Mouse (Mus musculus) cerebellum, postnatal 14 days (tissue): ENCODE data around the gene Mettl15.

Source experiments
- DNase-seq, 2 experiments: peaks; one replicate each; pipeline ENCODE4 v3.0.0; 2021; ENCODE audit warnings: mixed read lengths in 2 of 2

Mettl15 gene

DNA sequence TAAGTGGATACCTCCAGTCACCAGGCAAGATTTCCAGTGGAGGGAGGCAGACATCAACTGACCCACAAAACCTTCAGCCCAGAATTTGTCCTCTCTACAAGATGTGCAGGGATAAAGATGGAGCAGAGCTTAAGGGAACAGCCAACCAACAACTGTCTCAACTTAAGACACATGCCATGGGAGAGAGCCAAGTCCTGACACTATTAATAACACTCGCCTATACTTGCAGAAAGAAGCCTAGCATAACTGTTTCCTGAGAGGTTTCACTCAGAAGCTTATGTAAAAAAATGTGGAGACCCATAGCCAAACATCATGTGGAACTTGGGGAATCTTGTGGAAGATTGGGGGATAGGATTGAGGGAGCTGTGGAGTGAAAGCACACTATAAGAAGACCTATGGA lies 124.4 kb downstream of the Mettl15 start:
- DNase-seq, result no peak

DNA sequence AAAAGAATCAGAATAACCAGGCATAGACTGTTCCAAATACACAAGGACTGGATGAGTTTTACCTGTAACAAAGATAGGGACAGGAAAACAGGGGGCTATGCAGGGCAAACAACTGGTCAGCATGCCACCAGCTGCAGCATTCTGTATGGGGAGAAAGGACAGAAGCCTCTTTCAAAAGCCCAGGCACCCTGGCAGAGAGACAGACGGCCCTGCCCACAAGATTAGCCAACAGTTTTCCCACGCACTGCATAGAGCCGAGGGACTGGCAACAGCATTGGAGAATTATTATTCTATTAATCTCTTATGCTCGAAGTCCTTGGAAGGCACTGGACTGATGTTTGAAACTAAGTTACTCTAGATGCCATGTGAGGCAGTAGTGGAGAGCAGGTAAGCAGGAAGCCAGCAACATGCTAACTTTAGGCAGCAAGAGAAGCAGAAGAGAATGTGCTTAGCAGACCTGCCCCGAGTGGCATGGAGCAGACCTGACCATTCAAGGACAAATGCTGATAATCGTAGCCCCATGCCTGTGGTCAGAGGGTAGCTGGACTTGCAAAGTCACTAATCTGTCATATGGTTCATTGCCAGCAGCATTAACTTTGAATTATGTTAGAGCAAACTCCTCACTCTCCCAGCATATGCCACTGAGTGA lies 127.0 kb downstream of the Mettl15 start:
- DNase-seq, result no peak

DNA sequence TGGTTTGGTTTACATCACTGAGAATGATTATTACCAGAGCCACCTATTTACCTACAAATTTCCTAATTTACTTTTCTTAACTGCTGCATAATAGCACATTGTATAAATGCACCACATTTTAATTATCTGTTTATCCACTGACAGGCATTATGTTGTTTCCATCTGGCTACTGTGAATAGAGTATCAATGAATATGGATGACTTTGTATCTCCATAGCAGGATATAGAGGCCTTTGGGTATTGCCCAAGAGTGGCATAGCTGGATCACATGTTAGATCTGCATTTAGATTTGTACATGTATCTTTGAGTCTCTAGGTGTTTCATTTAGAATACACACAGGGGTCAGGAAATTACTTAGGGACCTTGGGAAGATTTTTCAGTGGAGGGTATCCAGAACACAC lies 133.3 kb downstream of the Mettl15 start:
- DNase-seq, result no peak

DNA sequence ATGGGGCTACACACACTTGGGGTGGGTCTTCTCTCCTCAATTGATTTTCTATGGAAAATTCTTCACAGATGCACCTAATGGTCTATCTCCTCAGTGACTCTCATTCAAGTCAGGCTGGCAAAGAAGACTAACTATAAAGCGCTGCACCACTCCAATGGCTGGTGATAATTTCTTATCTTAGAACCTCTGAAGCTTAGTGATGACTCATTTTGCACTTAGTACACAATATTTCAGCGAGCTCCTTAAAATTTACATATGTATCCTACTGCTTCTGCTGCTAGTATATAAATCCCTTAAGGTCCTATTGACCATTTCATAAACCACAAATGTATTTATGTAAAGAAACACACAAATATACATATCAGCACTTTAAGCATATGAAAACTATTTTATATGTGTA lies 136.1 kb downstream of the Mettl15 start:
- no peak for DNase-seq

DNA sequence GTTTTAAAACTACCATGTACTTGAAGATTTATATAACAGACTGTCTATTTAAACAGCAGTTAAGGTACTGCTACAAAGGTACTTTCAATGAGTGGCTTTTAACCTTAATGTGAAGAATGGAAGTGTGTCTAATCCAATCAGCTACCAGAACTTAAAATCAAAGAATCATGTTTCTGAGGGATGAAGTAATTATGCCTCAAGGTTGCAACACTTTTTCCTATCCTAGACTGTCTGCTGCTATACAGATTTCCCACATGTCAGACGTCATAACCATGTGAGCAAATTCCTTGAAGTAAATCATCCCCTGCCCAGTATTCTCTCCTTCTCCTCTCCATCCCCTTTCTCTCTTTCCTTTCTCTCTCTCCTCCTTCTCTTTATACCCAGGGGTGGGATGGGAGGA lies 140.2 kb downstream of the Mettl15 start:
- no peak for DNase-seq

DNA sequence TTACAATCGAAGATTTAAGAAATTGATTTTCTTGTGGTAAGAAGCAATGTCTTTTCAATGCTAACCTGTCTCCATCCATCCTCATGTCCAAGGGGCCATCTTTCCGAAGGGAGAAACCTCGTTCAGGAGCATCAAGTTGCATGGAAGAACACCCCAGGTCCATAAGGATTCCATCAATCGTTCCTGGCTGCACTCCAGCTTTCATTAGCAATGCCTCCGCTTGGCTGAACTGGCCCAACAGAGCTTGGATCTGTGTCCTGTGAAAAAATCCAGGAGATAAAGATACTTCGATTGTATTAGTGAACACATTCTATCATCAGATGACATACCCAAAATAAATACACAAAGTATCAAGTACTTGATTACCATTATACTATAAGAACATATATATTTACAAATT lies 143.3 kb downstream of the Mettl15 start:
- DNase-seq, result peak; percentile 65 to 67

DNA sequence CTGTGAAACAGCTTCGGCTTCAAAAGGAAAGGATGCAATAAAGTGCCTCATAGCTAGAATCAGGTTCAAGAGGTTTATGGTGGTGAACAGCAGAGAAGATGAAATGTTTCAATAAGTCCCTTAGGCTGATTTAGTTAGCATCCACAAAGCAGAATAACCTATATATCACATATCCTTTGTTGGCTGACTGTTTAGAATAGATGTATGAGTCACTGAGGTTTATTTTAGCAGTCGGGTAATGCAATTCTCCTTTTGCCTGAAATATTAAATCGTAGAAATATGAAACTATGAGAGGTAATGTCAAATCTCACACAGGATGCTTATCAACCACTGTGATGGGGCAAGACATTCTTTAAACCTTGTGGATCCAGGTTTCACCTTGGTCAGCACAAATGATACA lies 149.8 kb downstream of the Mettl15 start:
- DNase-seq, result no peak

DNA sequence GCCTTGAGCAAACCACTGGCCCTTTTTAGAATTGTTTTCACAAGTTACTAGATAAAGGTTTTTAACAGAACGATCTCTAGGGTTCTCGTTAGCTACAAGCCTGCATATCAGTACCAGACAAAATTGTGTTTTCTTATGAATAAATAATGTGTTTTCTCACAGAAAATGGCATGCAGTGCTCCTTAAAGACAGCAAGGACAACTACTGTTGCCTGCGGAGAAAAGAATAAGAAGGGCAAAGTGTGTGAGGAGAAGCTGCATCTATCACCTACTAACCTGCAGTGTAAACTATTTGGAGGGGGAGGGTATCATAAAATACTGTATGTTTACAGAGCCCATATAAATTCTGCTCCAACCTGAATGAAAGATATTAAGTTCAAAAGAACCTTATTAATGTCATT lies 150.6 kb downstream of the Mettl15 start:
- DNase-seq, result no peak

DNA sequence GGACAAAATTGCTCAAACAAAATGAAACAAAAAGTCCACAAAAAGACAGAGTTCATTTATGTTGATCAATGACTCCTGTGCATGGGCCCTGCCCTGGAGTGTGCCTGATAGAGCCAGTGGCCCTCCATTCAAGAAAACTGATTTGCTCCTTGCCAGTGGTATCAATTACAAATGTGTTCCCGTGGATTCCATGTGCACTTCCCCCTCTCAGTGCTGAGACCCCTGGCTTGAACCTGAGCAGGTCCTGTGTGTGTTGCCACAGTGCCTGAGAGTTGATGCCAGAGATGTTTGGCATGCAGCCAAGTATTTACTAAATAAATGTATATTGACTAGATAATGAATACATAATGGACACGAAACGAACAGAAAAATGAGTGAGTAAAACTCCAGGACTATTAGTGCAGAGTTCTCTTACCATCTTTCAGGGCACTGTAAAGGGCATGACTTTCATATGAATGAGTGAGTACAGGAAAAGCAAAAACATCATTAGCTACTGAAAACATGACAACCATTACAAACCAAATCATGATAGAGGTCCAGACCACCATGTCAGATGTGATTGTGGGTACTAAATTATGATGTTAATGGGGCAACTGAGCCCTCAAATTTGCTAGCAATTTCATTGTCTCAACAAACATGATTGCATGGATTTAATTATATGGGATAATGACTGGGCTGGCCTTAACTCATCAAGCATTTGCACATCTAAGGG lies 174.6 kb downstream of the Mettl15 start:
- no peak for DNase-seq

DNA sequence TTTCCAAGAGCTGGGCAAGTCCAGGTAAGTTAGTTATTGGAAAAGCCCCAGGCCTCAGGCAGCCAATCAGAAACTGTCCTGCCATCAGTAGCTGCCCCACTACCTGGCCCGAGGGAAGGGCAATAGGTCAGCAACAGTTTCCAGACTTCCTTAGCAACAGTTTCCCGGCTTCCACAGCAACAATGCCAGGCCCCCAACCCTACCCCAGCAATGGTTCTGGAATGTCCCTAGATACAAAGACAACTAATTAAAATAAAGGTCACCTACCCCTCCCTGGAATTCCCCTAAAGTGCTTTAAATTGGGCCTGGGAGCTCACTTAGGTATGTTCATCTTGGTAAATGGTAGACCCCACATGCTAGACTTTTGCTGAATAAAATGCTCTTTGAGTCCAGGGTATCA lies 230.9 kb downstream of the Mettl15 start:
- no peak for DNase-seq
